Mouse (Mus musculus) heart, adult 8-10 months (tissue): ENCODE results near the gene Lipo2. TPM values are rescaled to one million over a fixed set of nuclear protein-coding genes. Genes with fewer than 3 reads are reported as not detected.
"Not testable (repeated sequence)": the region's sequence is repeated elsewhere in the genome, so short reads cannot be mapped to it uniquely, and the experiment has no call there.

ENCODE experiments used
- DNase-seq: peaks from one replicate; pipeline ENCODE4 v3.0.0; 2022; ENCODE audit warnings: low spot score
- total RNA-seq, 4 experiments: library from RNA; stranded (reverse); gene quantifications; 2 replicates each; pipeline ENCODE4 v1.2.4; 2022

Lipo2 gene
- total RNA-seq, result under 1 TPM; 0.12 to 0.27 (median 0.19) TPM

DNA sequence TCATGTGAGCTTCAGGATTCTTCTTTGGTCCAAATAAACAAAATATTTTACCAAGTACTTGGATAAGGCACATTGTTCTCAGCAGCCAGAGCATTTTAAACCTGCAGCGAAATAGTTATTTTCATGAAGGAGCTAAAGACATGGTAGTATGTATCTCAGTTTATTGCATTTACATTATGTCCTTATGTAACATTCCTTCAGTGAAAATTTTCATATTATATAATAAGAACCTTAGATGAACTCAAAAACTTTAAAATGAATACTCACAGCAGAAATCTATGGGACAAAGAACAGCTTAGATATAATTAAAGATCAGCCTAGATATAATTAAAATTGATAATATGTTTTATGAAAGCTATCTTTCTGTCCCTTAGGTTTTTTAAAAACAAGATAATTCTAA, at the start of gene Lipo2:
TSS of gene Lipo2 (minus strand) at position 101 of the 400 bp plus-strand sequence.
- not testable (repeated sequence) for DNase-seq

DNA sequence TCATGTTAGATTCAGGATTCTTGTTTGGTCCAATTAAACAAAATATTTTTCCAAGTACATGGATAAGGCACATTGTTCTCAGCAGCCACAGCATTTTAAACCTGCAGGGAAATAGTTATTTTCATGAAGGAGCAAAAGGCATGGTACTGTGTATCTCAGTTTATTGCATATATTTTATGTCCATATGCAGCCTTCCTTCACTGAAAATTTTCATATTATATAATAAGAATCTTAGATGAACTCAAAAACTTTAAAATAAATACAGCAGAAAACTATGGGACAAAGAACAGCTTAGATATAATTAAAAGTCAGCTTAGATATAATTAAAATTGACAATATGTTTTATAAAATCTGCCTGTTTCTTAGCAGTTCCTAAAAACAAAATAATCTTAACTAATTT, 36.2 kb upstream of the Lipo2 start, which contains the start of gene Lipo1:
TSS of gene Lipo1 (minus strand) at position 101 of the 400 bp plus-strand sequence.
- not testable (repeated sequence) for DNase-seq

DNA sequence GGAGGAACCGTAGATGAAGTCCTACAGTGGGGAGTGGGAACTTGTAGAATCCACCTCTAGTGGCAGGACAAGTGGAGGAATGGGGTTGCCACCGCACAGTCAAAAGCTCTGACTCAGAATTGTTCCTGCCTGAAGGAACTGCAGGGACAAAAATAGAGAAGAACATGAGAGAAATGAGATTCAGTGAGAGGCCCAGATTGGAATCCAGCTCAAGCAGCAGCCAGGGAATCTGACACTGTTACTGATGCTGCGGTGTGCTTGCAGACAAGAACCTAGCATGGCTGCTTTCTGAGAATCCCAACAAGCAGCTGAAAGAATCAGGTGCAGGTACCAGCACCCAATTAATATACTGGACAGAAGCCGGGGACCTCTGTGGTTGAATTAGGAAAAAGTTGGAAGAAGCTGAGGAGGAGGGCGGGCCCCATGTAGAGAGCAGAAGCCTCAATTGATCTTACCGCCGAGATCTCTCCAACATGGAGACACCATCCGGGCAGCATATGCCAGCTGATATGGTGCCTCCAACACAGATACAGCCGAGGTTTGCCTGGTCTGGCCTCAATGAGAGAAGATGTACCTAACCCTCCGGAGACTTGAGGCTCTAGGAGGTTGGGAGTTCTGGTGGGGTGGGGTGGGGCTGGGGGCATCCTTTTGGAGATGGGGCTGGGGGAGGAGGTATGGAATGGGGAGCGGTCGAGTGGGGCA, 35.6 kb upstream of the Lipo2 start:
- no peak for DNase-seq

DNA sequence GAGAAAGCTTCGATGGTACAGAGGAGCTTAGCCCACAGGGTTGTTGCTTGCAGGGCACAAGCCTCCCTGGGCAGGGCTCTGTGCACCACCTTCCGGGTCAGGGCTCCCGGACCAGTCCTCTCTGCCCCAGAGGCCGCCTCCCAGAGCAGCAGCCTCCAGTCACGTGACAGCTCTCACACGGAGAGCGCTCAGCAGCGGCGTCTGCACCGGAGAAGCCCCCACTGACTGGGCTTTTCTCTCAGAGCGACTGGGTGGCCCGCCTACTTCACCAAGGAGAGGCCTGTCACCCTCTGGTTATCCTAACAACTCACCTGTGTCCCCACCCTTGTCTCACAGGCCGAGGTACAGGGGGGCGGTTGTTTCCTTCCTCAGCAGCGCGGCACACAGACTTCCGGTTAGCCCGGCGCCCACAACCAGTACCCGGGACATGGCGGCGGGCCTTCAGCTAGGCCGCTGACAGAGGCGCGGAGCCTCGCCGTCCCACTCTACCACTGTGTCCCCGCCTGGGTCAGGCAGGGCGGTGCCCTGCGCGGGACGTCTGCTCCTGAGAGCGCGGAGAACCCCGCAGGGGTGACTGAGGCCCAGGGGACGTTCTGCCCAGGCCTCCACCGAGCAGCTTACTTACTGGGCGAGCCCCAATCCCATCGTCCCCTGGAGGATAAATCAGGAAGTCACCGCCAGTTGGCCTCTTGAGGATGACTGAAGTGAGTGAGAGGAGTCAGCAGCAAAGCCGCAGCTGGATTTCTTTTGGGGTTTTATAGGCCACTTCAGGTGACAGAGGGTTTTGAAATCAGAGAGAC, 10.3 kb upstream of the Lipo2 start, which contains the start of gene Lipo3:
TSS of gene Lipo3 (minus strand) at position 665 of the 800 bp plus-strand sequence.
- peak; percentile 5 for DNase-seq

Other genes with a start within 250 kb of the Lipo2 start
- under 1 TPM in 3 of 4 experiments, not detected in 1; 0.35 to 0.52 (median 0.37) TPM for gene Lipo4, start 233.6 kb downstream of the Lipo2 start, total RNA-seq
- gene Gm8978, start 126.1 kb downstream of the Lipo2 start, total RNA-seq, result not detected
- gene Lipo3, start 10.6 kb upstream of the Lipo2 start, total RNA-seq, result 1 to 10 TPM; 7.6 to 8.5 (median 7.9) TPM
- not detected for gene Lipo1, start 36.1 kb upstream of the Lipo2 start, total RNA-seq
- gene Lipf, start 209.8 kb upstream of the Lipo2 start, total RNA-seq, result not detected